Mouse (Mus musculus): ENCODE data around the gene Hspb3.

- TF ChIP-seq CTCF (conservative IDR thresholded peaks at IDR 0.05; ENCODE audit: low read length) (no peak), NANOG (IDR thresholded peaks at IDR 0.05; ENCODE audit: borderline replicate concordance, low read length) (no peak), POU5F1 (IDR thresholded peaks at IDR 0.05; ENCODE audit: borderline replicate concordance, low read length) (no peak)
Measured at GRCm38 (mm10) chr13:113663883-113664282, 407 bp upstream of the Hspb3 start.

Measured in E14TG2a.4 (cell line).